Mouse (Mus musculus): Measurements from ENCODE around the gene Tubg1. TPM values are rescaled to one million over a fixed set of nuclear protein-coding genes. Genes with fewer than 3 reads are reported as not detected.

Gene Tubg1
- total RNA-seq (2021), result 10 to 100 TPM; 39.3 to 42.1 TPM
- long read RNA-seq, experiment 1, transcript Tubg1-201 (11 exons, 1,802 nt), result major isoform, 78 of 86 reads
- long read RNA-seq, experiment 1, partial matches to known transcripts, result 5 of 86 reads
- long read RNA-seq, experiment 1, other reads (novel, unspliced or antisense), result 3 of 86 reads
- long read RNA-seq, experiment 2, transcript Tubg1-201 (11 exons, 1,802 nt), result major isoform, 95 of 105 reads
- long read RNA-seq, experiment 2, partial matches to known transcripts, result 6 of 105 reads
- long read RNA-seq, experiment 2, other reads (novel, unspliced or antisense), result 4 of 105 reads

DNA sequence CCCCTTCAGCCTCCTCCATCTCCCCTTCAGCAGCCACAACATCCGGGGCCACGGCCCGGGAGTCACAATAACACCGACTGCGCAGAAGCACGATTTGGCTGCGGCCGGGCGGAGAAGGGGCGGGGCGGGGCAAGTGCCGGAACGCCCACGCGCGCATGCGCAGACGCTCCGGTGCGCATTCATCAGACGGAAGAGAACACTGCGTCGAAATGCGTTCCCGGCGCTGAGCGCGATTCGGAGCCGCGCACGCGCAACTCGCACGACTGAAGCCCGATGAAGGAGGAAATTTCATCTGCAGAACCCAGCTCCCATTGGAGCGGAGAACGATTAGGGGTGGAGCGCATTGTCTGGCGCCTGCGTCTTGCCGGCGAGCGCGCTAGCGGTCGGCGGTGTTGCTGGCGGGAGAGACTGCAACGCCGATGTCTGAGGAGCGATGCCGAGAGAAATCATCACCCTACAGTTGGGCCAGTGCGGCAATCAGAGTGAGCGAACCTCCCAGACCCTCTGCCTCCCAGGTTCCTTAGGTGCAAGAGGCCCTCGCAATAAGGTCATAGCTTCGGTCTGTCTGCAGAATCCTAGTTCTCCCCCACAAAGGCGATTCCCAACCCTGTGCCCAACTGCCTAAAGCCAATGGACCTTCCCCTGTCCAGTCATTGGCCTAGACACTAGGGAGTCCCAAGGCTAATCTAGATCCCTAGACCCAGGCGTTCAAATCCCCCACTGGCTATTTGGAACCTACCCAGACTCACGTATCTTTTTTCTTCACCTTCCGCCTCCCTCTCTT lies at the start of gene Tubg1, which contains the start of gene Retreg3:
TSS of gene Tubg1 (plus strand) at position 178 of the 784 bp plus-strand sequence.
TSS of gene Retreg3 (minus strand) at position 133 of the 784 bp plus-strand sequence.
- peak; percentile 99 for DNase-seq (ENCODE audit: low spot score in 2 of 2)

DNA sequence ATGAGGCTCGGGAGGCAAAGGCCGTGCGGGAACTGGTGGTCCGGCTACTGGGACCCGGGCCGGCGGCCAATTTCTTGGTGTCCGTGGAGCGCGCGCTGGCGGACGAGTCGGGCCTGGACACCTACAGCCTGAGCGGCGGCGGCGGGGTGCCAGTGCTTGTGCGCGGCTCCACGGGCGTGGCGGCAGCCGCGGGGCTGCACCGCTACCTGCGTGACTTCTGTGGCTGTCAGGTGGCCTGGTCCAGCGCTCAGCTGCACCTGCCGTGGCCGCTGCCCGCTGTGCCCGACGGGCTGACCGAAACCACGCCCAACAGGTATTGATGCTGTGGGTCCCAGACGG lies 49.6 kb upstream of the Tubg1 start:
- no peak for DNase-seq (ENCODE audit: low spot score in 2 of 2)

DNA sequence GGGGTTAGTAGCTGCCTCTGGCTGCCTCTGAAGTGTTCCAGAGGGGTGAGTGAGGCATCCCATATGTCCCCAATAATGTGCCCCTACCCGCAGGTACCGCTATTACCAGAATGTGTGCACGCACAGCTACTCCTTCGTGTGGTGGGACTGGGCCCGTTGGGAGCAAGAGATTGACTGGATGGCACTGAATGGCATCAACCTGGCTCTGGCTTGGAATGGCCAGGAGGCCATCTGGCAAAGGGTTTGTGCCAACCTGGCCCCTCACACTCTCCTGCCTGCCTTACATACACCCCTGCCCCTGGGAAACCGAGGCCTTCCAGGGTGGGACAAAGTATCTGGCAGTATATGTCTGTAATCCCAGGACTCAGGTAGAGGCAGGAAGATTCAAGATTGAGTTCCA lies 48.8 kb upstream of the Tubg1 start:
- DNase-seq (ENCODE audit: low spot score in 2 of 2), result no peak

DNA sequence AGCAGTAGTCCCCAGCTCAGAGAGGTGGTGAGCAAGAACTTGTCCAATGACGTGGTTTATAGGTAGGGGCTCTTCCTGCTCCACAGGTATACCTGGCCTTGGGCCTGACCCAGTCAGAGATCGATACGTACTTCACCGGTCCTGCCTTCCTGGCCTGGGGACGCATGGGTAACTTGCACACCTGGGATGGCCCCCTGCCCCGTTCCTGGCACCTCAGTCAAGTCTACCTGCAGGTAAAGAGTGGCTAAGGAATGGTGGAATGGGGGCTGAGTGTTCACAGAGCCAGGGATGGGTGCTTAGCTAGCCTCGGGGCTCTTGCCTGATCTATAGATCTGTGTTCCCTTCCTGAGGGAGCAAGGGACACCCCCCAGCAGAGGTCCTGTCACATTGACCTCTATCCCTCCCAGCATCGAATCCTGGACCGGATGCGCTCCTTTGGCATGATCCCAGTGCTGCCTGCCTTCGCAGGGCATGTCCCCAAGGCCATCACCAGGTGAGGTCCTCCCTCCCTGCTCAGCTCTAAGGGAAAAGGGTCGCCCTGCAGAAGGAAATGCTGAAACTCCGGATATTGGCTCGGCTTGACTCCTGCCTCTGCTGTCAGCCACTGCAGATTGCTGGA lies 47.8 kb upstream of the Tubg1 start:
- no peak for DNase-seq (ENCODE audit: low spot score in 2 of 2)

DNA sequence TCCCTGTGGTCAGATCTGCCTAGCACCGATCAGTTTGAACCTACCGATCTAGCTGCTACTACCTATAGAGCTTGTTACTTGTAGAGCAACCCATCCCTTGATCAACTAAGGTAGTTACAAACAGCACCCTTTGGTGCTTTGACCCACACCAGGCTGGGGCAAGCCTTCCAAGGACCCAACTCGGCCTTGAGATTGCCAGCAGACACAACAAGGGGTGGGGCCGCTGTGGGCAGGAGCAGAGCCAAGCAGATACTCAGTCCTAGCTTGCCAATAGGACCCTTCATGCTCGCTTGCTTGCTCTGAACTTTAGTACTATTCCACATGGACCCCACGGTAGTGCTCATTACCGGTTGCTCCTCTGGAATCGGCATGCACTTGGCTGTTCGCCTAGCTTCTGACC lies 41.6 kb upstream of the Tubg1 start, which contains the start of gene Hsd17b1:
TSS of gene Hsd17b1 (plus strand) at position 291 of the 400 bp plus-strand sequence.
- DNase-seq (ENCODE audit: low spot score in 2 of 2), result no peak

DNA sequence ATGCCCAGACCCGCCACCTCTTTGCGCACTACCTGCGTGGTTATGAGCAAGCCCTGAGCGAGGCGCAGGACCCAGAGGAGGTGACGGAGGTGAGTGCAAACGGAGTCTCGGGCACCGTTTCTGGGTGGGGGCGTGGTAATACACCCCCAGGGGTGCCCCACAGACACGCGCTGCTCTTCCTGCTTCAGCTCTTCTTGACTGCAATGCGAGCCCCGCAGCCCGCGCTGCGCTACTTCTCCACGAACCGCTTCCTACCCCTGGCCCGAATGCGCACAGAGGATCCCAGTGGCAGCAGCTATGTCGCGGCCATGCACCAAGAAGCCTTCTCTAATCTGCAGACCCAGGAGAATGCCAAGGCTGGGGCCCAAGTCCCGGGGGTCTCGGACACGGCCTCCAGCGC lies 40.0 kb upstream of the Tubg1 start:
- no peak for DNase-seq (ENCODE audit: low spot score in 2 of 2)

DNA sequence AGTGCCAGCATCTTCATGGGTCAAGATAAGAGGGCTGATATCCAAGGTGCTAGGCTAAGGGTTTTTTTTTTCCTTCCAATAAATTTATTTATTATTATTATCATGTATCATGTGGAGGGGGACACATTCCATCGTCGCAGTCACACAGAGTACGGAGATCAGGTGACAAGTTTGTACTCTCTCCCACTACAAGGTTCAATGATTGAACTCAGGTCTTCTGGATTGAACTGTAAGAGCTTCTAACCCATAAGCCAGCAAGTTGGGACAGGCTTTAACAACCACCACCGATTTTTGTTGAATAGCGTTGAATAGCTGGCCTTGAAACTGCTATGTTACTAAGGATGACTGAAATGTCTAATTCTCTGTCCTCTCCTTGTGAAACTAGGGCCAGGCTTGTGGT lies 39.3 kb upstream of the Tubg1 start:
- no peak for DNase-seq (ENCODE audit: low spot score in 2 of 2)

DNA sequence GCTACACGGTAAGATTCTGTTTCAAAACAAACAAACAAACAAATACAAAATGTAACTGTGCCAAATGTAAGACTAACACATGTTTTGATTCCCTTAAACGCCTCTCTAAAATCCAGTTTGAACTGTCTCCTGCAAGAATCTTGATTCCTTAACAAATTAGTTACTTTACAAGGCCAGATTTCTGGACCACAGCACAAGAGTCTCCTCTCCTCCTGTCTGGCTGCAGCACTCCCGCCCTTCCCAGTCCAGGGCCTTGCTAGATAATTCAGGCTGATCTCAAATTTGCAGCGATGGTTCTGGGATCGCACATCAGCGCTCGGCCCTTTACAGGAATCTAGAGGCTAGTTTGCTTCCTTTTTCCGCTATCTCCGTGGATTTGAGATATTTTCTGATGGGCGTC lies 38.1 kb upstream of the Tubg1 start:
- no peak for DNase-seq (ENCODE audit: low spot score in 2 of 2)

DNA sequence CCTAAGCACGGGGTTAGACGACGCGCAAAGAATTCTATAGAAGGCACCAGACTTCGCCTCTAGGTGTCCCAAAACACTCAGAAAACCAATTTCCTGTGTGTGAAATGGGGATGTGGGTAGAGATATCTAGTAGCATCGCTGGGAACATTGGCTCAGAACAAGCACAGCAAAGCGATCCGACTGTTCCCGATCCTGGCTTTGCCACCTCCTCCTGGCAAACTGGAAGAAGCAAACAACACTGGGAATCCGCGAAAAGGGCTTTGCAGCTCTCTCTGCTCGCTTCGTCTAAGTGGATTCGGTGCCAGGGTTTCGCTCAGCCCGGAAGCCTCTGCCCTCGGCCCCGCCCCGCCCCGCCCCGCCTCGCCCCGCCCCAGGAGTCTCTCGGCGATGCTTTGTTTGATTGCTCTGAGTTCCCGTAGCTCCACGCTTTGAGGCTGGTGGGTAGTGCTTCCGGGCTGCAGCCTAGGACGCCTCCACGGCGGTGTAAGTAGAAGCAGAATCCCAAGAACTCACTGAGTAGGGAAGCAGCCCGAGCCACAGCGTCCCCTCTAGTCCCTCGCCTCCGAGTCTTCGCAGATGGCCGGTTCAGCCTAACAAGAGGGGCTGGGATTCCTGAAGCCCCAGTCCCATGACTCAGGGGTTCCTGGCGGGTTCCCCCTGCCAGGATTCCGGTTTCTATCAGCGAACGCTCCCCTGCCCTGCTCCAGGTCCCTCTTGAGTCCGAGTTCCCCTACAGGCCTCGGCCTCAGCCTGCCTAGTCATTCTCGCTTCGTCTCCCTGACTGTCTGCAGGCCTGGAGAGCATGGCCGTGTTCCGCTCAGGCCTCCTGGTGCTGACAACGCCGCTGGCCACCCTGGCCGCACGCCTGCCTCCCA lies 37.3 kb upstream of the Tubg1 start, which contains the start of gene Coasy:
TSS of gene Coasy (plus strand) at position 358 of the 875 bp plus-strand sequence.
- DNase-seq (ENCODE audit: low spot score in 2 of 2), result peak; percentile 60 to 84

DNA sequence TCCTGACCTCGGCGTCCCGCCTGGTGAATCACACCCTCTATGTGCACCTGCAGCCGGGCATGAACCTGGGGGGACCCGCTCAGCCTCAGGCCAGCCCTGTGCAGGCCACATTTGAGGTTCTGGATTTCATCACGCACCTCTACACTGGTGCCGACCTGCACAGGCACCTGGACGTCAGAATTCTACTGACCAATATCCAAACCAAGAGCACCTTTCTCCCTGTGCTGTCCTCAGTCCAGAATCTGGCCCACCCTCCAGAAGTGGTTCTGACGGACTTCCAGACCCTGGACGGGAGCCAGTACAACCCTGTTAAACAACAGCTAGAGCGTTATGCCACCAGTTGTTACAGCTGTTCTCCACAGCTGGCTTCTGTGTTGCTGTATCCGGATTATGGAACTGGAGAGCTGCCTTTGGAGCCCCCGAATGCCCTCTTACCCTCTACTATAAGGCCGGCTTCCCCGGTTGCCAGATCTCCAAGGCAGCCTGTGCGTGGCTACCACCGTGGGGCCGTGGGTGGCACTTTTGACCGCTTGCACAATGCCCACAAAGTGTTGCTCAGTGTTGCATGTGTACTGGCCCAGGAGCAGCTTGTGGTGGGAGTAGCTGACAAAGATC lies 36.5 kb upstream of the Tubg1 start:
- DNase-seq (ENCODE audit: low spot score in 2 of 2), result peak in 1 of 2 experiments; percentile 35

DNA sequence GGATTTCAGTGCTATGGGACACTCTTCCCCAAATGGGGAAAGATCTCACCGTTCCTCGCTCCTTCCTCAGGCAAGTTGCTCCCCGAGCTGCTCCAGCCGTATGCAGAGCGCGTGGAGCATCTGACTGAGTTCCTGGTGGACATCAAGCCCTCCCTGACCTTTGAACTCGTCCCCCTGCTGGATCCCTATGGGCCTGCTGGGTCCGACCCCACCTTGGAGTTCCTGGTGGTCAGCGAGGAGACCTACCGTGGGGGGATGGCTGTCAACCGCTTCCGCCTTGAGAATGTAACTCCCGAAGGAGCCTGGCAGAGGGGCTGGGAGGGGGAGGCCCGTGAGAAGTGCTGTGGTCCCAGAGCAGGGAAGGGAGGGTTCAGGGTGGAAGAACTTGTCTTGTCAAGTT lies 35.5 kb upstream of the Tubg1 start:
- DNase-seq (ENCODE audit: low spot score in 2 of 2), result no peak

DNA sequence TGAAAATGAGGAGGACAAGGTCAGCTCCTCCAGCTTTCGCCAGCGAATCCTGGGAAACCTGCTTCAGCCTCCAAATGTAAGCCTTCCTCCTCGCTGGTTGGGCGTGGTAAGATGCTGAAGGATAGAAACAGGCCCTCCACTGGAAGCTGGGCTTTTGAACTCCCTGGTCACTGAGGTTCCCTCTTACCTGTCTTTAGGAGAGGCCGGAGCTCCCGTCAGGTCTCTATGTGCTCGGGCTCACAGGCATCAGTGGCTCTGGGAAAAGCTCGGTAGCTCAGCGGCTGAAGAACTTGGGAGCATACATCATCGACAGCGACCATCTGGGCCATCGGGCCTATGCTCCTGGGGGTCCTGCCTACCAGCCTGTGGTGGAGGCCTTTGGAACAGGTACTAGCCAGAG lies 34.9 kb upstream of the Tubg1 start:
- no peak for DNase-seq (ENCODE audit: low spot score in 2 of 2)

DNA sequence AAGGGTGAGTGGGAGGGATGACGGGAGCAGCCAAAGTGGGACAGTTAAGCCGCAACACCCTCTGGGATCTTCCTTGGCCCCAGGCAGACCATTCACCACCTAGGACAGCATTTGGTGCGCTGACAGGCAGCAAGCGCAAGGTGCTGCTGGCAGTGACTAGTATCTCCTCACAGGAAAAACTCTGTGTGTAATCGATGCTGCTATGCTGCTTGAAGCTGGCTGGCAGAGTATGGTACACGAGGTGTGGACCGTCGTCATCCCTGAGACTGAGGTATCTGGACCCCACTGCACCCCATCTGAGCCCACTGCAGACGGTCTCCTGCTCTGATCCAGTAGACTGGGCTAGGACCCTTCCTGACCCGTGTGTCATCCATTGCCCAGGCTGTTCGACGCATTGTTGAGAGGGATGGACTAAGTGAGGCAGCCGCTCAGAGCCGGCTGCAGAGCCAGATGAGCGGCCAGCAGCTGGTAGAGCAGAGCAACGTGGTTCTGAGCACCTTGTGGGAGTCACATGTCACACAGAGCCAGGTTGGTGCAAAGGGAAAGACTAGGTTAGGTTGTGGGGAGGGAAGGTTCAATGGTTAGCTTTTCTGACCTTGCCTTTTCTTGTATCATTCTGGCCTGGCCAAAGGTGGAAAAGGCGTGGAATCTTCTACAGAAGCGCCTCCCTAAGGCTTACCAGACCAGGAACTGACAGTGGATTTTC lies 34.0 kb upstream of the Tubg1 start:
- no peak for DNase-seq (ENCODE audit: low spot score in 2 of 2)

DNA sequence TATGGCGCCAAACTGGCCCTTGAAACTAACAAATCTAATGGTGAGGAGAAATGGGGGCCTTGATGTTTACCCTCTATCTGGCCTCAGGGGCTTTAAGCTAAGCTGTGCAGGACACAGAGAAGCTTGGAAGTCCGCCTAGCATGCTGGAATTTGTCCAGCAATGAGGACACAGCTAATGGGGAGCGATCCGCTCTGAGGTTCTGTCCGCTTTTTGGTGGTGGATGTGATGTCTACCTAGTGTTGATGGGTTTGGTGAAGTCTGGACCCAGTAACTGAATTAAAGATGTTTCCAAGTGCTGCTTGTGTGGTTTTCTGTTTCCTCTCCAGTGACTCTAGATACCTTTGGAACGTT lies 33.4 kb upstream of the Tubg1 start:
- DNase-seq (ENCODE audit: low spot score in 2 of 2), result no peak

DNA sequence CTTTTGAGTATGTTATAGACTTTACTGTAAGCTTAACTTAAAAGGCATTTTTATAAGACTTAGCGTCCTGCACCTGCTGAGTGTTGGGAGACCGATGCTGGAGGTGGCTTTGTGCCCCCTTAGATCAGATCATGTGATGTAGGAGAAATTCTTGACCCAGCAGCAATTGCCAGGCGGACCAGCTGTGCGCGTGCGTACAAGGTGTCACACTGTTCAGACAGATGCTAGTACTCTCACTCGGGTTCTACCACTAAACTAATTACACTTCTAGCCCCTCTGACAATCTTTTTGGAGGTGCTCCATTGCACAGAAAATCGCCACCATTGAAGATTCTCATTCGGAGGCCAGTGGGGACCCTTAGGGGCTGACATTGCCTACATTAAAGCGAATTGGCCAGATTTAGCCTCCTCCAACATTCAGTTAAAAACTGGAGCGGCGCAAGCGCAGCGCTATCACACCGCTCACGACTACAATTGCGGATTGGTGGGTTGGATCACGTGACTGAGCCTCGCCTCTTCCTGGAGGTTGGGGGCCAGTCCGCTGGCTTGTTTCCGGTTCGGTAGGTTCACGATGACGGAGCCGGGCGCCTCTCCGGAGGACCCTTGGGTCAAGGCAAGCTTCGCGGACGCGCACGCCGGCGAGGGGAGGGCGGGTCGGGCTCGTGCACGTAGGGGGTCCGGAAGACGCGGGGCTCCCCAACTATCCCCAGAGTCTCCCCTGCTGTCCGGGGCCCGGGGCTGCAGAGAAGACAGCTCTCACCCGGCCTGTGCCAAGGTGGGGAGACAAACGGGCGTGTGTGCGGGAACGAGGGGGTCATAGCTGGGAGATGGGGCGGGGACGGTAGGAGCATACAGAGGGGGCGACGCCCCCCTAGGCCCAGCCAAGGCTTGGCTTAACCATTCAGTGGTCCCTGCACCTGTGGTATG lies 32.7 kb upstream of the Tubg1 start, which contains the start of gene Mlx:
TSS of gene Mlx (plus strand) at position 522 of the 926 bp plus-strand sequence.
- DNase-seq (ENCODE audit: low spot score in 2 of 2), result peak; percentile 79 to 93

DNA sequence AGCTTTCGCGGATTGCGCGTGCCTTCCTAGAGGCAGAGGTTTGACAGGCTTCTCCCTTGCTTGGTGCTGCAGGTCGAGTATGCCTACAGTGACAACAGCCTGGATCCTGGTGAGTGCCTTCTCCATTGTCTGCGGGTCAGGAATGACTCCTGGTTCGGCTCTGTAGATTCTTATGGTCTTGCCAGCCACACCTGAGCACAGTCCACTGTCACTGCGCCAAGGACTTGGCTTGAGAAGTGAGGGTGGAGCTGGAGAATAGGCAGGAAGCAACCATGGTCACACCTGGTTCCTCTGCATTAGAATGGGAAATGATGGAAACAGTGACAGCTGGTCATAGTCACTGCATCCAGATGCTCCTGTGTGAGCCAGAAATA lies 32.1 kb upstream of the Tubg1 start:
- DNase-seq (ENCODE audit: low spot score in 2 of 2), result no peak

DNA sequence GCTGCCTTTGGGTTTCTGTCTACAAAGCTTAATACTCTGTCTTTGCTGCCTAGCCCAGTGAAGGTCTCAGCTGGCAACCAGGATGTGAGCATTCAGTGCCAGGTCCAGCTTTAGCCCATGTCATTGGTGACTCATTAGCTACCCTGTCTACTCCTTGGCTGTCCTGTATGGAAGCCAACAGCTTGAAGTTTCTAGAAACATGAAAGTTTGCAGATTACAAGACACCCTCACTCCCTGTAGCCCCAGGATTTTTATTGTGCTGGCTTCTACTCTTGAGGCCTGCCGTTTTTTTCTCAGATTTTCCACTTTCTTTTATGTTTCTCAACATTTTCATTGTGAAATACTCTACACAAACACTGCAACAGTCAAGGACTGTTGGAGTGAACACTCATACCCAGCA lies 29.8 kb upstream of the Tubg1 start:
- no peak for DNase-seq (ENCODE audit: low spot score in 2 of 2)

DNA sequence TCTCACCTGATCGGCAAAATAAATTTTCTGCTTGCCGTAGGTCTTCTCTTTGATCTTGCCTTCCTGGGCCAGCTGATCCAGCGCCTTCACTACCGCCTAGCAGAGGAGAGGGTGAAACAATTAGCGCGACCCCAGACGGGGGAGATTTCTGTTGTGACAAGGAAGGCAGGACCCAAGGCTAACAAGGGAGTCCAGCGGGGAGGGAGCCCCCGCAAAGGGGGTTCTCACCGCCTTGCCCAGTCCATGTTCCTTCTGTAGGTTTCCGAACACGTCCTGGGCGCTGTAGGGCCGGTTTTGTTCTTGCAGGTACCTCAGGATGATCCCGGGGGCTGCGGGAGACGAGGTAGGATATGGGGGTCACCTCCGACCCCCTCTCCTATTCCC lies 24.8 kb upstream of the Tubg1 start:
- peak in 1 of 2 experiments; percentile 20 for DNase-seq (ENCODE audit: low spot score in 2 of 2)
